Mouse (Mus musculus): Measurements from ENCODE around the gene Iqgap2. TPM values are rescaled to one million over a fixed set of nuclear protein-coding genes. Genes with fewer than 3 reads are reported as not detected.

The Iqgap2 gene
- total RNA-seq, 2 experiments from 2014 or later: 82.0 to 83.5 TPM

- no peak for DNase-seq (ENCODE audit: extremely low spot score in 1 of 2, low spot score in 1 of 2)
Measured at GRCm38 (mm10) chr13:95667260-95667659, 224.5 kb downstream of the Iqgap2 start.

DNA sequence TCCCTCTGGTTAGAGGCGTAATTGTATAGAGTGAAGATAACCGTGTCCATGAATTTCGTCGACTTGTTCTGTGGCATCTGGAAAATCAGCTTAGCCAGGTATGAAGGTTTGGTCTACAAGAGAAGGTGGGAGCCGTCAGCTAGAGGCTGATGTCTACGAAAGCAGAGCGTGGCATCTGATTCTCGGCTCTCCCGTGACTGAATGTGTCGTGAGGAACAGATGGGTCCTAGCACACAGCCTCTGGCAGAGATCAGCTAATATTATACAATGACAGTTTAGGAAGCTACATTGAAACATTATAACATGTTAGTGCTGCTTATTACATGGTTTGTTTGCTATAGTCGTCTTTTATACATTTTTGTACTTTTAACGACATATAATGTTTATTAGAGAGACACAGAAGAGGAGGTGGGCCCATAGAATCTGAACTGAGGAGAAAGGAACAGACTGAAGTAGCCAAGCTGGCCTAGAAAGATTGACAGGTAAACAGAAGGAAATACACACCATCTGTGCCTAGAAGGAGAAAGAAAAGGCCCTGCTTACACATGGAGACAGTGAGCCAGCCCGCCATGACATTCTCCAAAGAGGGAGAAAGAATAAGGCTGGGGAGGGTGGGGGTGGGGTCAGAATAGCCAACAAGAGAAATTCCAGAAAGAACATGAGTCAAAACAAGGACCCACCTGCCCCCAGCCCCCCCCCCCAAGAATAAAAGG is 225.9 kb downstream of the Iqgap2 start:
- DNase-seq (ENCODE audit: extremely low spot score in 1 of 2, low spot score in 1 of 2): no peak

- DNase-seq (ENCODE audit: extremely low spot score in 1 of 2, low spot score in 1 of 2): no peak
Measured at GRCm38 (mm10) chr13:95663834-95664233, 227.9 kb downstream of the Iqgap2 start.

DNA sequence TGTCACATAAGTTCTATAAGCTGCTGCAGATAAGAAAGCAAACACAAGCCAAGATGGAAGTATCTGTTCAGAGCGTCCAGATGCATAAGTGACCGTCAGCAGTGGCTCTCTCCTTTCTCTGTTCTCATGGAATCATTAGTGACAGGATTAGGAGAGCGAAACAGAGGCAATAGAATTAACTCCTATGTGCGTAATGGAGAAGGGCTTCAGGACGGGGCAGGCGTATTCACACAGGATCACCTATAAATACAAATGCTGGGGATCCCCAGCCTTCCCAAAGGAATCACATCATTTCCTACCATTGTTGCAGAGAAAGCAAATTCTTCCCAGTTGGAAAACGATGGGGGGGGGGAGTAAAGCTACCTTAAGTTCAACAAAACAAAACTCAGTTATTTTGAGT is 232.3 kb downstream of the Iqgap2 start:
- DNase-seq (ENCODE audit: extremely low spot score in 1 of 2, low spot score in 1 of 2): no peak

DNA sequence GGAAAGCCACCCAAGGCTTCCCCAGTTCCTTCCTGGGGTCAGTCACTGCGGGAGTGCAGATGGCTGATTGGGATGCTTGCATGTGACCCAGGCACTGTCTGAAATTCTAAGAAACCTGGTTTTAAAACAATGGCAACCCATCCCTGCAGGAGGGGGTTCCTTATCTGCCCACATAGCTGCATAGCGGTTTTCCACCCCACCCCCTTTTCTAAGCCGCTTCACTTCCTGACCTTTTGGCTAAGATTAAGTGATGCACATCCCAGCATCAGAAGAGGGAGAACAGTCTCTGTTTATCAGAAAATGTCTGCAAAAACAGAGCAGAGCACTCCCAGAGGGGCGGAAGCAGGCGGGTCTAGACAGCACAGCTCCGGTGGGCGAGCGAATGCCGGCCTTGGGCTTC is 234.6 kb downstream of the Iqgap2 start:
- no peak for DNase-seq (ENCODE audit: extremely low spot score in 1 of 2, low spot score in 1 of 2)

DNA sequence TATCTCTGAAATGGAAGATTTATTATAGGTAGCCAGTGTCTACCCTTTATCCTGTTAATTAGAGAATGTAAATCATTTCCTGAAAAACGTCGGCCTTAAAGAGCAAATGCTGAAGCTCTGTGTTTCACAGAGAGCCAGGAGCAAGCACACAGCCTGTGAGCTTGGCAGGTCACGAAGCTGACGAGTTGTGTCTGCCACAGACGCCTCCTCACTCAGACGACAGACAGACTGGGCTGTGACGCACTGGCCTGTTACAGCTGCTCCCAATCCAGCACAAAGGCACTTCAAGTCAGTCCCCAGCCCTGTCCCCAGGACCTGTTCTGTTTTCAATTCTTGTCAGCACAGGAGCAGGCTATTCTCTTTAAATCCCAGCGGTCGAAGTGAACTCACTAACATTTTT is 236.4 kb downstream of the Iqgap2 start:
- DNase-seq (ENCODE audit: extremely low spot score in 1 of 2, low spot score in 1 of 2): no peak

DNA sequence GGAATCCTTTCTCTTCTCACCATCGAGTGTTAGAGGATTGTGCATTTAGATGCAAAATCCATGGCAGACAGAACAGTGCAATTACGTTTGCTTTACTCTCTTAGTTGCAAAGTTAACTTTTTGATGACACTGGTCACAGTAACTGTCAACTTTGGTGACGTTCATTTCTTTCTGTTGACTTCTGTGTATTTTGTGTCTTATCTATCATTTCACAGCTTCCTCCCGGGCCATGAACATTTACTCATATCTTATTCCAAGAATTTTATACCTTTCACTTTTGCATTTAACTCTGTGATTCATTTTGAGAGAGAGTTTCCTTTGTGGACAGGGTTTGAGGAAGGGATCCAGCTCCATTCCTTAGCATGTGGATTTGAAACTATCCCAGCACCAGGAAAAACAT is 238.0 kb downstream of the Iqgap2 start:
- no peak for DNase-seq (ENCODE audit: extremely low spot score in 1 of 2, low spot score in 1 of 2)

DNA sequence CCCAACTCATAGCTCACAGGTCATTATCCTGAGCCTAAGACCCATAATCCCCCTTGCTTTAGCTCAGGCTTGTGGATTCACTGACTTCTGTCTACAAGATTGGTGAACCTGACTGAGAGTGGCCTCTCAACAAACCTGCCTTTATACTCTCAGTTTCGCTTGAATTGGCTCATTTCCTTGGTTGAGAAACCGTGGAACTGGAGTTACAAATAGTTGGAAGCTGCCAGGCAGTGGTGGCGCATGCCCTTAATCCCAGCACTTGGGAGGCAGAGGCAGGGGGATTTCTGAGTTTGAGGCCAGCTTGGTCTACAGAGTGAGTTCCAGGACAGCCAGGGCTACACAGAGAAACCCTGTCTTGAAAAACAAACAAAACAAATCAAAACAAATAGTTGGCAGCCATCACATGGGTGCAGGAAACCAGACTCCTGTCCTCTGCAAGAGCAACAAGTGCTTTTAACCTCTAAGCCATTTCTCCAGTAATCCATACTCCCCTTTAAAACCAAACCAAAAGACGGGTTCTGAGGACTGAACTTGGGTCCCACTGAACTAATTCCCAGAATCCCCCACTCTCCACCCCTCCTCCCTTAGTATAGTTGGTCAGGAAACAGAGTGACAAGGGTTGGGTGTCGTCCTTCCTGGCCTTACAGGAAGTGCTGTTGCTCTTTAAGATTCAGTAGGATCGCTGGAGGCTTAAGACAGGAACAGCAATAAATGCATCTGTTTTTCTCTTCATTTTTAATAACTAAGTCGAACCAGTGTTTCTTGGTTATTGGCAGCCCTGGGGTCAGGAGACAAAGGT is 239.7 kb downstream of the Iqgap2 start:
- no peak for DNase-seq (ENCODE audit: extremely low spot score in 1 of 2, low spot score in 1 of 2)

- DNase-seq (ENCODE audit: extremely low spot score in 1 of 2, low spot score in 1 of 2): no peak
Measured at GRCm38 (mm10) chr13:95649941-95650340, 241.8 kb downstream of the Iqgap2 start.

- no peak for DNase-seq (ENCODE audit: extremely low spot score in 1 of 2, low spot score in 1 of 2)
Measured at GRCm38 (mm10) chr13:95647248-95647647, 244.5 kb downstream of the Iqgap2 start.

DNA sequence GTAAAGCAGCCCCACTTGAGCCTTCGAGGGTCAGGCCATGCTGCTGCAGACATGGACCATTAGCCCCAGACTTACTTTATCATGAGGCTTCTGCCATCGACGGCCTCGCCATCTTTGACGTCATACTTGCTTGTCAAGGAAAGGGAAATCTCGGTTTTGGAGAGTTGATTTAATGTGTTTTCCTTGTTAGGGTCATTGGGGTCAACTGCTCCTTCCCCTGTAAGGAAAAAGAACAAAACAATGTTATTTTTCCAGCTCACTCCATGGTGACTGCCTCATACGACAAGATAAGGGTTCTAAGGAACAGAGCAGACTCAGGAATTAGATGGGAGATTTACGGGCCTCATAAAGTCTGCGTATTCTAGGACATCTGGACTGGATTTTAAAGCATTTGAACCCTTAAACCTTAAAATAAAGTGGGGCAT is 245.0 kb downstream of the Iqgap2 start:
- no peak for DNase-seq (ENCODE audit: extremely low spot score in 1 of 2, low spot score in 1 of 2)

DNA sequence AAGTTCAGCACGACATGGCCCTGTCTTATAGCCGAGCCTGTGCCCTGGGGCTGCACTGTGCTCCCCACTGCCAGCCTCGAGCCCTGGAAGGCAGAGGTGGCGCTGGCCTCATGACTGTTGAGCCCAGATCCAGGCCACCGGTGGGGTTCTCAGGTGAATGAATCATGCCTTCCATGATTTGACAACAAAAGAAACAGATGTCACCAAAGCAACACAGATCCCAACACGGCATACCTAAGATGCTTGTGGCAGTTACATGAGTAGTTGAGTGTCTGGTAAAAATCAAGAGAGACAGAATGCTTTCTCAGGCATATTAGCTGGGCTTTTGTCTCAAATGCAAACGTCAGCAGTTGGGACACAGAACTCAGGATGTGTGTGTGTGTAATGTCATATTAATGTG is 248.0 kb downstream of the Iqgap2 start:
- no peak for DNase-seq (ENCODE audit: extremely low spot score in 1 of 2, low spot score in 1 of 2)

DNA sequence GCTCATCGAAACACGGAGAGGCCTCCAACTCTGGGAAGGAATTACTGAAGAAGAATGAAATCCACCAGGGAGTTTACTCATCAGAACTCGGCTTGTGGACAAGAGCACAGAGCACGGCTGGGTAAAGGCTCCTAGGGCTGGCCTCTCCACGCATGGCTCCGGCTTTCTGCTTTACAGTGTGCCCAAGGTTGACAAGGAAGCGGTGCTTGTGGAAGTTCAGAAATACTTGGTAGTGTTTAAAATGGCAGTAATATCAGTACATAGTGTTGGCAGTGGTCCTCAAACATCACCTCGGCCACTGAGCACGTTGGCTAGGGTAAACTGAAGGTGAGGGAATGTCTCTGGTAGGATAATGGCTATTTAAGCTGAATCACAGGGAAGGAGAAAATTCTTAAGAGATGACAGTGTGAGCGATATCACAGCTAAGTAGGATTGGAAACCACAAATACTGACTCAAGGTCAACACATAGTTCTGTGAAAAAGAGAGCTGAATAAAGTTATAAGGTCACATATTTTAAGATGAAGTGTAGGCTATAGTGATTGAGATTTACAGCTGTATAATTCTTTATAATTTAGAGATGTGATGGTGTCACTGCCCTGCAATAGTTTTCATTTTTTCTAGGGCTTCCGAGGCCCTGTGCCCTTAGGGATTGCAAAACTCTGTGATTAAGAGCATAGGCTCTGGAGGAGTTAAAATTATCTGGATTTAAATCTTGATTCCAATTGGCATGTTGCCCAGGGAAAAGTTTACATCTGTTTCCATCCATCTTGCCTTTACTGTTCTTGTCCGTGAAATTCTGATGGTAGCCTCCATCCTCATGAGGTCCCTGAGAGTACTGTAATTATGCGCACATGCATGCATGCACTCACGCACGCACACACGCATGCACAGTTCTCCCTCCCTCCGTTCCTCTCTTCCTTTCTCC is 250.4 kb downstream of the Iqgap2 start:
- DNase-seq (ENCODE audit: extremely low spot score in 1 of 2, low spot score in 1 of 2): no peak

- no peak for DNase-seq (ENCODE audit: extremely low spot score in 1 of 2, low spot score in 1 of 2)
Measured at GRCm38 (mm10) chr13:95640408-95640807, 251.3 kb downstream of the Iqgap2 start.

- no peak for DNase-seq (ENCODE audit: extremely low spot score in 1 of 2, low spot score in 1 of 2)
Measured at GRCm38 (mm10) chr13:95639336-95640116, 252.2 kb downstream of the Iqgap2 start.

GRCm38 (mm10) chr13:95638894-95639293 is 252.8 kb downstream of the Iqgap2 start:
- DNase-seq (ENCODE audit: extremely low spot score in 1 of 2, low spot score in 1 of 2): no peak

DNA sequence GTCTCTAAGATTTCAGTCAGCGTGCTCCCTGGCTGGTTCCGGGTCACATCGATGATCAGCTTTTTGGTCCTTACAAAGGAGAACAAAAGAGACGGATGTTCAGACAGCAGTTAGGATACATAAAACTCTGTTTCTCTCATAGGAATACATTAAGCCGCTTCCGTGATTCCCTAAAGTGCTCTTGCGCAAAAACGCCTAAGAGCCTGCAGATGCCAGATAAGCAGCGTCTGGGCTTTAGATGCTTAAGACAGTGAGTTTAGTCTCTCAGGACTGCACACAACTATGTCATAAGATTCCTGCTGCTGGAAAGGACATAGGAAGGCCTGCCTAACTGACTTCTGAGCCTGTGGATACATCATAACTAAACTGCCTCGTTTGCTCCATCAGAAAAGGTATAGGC is 254.0 kb downstream of the Iqgap2 start:
- DNase-seq (ENCODE audit: extremely low spot score in 1 of 2, low spot score in 1 of 2): no peak

DNA sequence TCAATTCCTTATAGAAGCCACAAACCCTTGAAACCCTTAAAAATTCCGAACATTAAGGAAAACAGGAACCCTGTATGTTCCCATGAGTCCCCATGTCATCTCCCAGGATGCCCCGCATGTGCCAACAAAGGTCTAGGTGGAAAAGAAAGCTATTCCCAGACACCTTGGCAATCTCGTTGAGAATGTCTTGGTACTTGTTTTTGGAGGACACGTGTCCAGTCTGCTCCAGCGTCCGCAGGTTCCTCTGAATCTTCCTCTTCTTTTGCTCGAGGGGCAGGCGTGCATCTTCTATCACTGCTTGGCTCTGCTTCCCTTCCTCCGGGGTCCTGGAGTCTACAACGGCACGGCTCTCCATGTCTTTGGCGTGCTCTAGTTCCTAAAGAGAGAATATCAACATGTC is 256.4 kb downstream of the Iqgap2 start:
- DNase-seq (ENCODE audit: extremely low spot score in 1 of 2, low spot score in 1 of 2): no peak

DNA sequence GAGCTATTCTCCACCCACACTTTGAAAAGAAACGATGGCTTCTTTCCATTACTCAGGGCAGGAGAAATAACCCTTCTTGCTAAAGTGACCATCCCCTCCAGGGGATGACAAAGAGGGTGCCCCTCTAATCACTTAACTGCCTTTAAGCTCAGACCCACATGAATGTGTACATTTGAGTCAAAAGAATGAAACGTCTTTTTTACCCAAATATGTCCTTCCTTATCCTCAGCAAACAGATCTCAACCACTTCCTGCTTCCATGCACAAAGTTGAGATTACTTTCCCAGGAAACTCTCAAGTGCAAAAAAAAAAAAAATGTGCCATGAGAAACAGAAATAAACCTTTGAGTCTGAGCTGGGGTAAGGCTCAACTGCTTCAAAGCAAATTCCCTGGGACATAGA is 257.3 kb downstream of the Iqgap2 start:
- no peak for DNase-seq (ENCODE audit: extremely low spot score in 1 of 2, low spot score in 1 of 2)

DNA sequence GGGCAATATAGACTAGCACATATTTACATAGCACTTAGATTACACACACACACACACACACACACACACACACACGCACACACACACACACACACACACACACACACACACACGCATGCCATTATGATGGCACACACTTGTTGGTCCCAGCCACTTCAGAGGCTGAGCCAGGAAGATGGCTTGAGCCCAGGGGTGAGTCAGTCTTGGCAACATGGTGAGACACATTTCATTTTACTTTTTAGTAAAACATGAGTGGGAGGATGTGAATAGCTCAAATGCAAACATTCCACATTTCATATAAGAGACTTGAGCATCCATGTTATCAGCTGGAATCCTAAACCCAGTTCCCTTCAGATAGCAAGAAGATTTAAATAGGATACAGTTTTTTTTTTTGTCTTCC is 258.3 kb downstream of the Iqgap2 start:
- no peak for DNase-seq (ENCODE audit: extremely low spot score in 1 of 2, low spot score in 1 of 2)

Measured in layer of hippocampus, postnatal 25 days (tissue).